Mouse (Mus musculus) right cerebral cortex, adult 18-20 months (tissue): ENCODE results near the gene Shoc2.
"Not testable (repeated sequence)": the region's sequence is repeated elsewhere in the genome, so short reads cannot be mapped to it uniquely, and the experiment has no call there.

ENCODE experiments used
- DNase-seq: peaks from one replicate; pipeline ENCODE4 v3.0.0; 2022; ENCODE audit warnings: mixed read lengths

The Shoc2 gene

DNA sequence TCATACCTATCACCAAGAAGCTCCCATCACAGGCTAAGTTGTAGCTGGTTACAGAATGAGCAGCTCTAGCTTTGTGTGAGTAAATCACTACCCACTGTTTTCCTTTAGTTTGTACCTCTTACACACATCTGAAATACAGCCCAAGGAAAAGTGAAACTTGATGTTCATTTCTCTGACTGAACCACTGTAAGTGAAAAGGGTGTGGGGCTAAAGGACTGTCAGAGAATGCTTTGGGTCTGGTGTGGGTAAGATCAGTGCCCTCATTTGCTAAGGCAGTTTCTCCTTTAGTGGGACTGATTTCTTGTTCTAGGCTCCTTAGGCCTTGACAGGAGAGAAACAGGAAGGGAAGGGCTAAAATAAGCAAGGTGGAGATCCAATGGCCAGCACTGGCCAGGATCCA lies 10.1 kb upstream of the Shoc2 start:
- no peak for DNase-seq

DNA sequence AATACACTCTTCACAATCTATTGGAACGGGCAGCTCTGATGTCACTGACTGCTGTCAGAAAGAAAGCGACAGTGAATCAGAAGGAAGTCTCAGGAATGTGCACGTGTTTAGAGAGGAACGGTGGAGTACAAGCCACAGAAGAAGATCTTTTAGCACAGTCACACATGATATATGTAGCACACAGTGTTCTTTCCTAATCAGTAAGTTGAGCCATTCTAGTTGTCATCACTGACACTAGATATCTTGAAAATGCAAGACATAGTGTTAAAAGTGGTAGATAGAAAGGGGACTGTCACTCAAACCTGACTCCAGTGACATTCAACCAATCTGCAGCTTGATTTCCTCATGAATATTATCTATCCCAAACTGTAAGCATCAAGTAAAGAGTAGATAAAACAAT lies 4.6 kb upstream of the Shoc2 start:
- DNase-seq = no peak

DNA sequence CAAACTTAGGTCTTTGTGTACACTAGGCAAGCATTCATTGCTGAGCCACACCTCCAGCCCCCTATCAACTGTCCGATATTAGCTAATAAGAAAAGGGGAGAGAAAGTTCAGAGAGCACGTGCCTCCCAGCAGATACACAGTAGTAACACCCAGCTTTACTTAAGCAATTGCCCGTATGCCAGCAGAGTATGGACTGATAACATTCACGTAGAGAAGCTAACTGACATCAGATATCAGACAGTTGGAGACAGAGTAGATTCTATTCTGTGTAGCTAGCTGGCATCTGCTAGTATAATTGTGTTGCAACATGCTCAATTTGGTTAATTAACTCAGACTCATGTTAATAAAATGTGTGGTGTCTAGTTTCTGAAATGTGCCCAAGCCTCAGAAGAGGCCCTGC lies 3.0 kb upstream of the Shoc2 start:
- DNase-seq = no peak

DNA sequence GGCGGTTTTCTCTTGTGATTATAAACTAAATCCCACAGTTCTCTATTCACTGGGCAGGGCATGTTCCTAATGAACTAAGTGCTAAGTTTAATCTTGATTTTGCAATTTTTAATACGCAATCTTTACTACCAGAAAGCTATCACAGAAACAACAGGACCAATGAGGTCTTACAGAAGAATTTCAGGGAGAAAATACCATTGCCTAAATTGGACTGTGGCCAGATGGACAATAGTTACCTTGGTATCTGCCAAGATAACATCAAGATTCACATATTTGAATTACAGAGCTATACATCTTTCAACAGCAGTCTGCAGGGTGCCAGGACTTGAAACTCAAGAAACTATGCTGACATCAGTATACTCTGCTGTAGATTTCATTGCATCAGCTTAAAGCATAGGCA lies 1.8 kb upstream of the Shoc2 start:
- no peak for DNase-seq

DNA sequence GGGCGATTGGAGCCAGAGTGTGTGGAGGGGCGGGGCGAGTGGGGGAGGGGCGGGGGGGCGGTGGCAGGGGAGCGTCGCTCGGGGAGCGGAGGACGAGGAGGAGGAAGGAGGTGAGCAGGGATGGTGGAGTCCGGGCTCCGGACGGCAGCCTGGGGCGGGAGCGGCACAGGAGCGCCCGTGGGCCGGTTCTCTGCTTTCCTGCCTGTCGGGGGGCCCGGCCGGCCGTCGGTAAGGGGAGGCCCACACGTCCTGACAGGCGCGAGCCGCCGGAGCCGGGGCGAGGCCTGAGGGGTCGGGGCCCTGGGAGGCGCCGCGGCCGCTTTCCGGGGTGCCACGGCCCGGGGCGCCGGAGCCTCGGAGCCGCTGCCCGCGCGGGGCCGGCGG lies 672 bp downstream of the Shoc2 start:
- no peak for DNase-seq

DNA sequence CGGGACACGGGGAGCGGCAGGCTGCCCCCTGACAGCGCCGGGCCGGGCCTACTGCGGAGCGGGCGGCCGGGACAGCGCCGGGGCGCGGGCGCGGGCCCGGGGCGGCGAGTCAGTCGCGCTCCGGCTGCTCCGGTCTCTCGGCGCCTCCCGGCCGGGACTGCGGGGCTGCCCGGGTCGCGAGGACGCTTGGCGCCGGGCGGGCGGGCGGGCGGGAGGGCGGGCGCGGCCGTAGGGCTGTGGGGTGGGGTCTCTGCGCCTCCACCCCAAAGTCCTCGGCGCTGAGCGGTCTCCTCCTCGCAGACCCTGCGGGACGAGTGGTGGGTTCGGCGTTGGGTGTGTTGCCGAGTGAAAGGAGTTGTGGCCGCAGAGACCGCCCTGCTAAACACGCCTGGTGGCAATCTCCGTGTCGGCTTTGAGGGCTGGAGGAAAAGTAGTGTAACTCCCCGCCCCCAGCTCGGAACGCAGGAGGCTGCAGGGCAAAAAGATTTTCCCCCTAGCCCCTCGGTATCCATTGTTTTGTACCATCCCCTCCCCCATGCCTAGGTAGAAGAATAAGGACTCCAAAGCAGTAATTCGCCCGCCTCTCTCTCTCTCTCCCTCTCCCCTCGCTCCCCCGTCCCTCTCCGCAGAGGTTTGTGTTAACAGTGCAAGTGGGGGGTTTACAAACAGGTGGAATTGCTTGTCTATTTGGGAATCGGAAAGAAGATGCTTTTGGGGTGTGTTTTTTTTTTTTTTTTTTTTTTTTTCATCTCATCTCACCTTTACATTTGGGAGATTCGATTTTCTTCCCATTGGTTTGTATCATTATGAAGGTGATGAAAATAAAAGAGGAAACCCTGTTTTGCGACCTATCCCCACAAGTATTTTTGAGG lies 1.3 kb downstream of the Shoc2 start:
- peak; percentile 31 for DNase-seq

DNA sequence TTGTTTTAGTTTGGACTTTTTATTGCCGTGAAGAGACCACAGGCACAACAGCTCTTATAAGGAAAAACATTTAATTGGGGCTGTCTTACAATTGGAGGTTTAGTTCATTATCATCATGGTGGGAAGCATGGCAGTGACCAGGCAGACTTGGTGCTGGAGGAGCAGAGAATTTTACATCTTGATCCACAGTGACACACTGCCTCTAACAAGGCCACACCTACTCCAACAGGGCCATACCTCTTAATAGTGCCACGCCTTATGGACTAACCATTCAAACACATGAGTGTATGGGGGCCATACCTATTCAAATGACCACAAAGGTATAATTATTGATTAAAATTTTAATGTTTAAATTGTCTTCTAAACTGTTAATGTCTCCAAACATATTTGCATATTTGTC lies 13.4 kb downstream of the Shoc2 start:
- DNase-seq = no peak

DNA sequence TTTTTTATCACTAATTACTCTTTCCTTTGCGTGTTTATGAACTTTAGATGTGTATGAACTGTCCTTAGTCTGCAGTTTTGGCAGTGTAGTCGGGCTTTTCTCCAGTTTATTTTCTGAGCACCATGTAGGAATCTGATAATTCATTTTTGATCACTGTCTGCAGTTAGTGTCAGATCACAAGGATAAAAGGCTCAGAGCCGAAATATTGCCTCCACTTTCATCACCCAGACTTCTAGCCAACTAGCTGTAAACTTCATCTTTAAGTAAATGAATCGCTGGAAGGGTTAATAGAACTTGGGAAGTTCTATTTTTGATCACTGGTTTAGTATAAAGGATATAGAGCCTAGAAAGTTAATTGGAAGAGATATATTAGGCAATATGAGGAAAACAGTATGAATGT lies 18.4 kb downstream of the Shoc2 start:
- DNase-seq = no peak

DNA sequence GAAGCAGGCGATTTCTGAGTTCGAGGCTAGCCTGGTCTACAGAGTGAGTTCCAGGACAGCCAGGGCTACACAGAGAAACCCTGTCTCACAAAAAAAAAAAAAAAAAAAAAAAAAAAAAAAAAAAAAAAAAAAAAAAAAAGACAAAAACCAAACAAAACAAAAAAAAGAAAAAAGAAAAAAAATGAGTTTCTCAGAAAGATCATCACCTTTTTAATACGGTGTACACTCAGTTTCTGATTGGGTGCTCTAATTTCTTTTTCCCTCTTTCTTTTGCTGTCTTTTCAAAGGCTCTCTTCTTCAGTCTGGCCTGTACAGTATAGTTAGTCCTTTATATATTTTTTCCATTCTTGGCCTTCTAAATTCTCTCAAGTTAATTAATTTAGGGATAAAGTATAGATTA lies 20.2 kb downstream of the Shoc2 start:
- not testable (repeated sequence) for DNase-seq

DNA sequence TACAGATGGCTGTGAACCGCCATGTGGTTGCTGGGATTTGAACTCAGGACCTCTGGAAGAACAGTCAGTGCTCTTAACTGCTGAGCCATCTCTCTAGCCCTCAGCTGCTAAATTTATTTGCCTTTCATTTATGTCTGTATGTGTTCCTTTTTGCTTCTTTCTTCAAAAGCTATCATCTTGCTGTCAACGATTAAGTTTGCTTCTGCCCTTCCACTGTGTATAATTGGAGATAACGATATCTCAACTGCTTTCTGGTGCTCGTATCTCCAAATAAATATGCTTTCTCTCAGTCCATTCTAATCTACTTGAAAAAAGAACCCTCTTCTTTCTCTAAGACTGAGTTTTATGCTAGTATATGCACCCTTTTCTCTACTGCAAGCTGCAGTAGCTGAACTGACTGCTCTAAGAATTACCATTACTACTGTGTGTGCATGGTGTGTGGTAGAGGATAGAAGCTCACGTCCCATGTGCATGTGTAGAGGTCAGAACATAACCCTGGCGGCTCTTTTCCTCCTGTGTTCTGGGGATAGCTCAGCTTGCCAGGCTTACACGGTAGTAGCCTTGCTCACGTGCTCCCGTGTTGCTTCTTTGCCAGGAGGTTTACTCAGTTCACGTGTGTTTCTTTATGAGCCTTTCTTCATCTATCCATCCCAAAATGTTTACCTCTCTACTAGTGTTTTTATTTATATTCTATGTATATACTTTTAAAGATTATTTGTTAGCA lies 21.0 kb downstream of the Shoc2 start:
- no peak for DNase-seq

DNA sequence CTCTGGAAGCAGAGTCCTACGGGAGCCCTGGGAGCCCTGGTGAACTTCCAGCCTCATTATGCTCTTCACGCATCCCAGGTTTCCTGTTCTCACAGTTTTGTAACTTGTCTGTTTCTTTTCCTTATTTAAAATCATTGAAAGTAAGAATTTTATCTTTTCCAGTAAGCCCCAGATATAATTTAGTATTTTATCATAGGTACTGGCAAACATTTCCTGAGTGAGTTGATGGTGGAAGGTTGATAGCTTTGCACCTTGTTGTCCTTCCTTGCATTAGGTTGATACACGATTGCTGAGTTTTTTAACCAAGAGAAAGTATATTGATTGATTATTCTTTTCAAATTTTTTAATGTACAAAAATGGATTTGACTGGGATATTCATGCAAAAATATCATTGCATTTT lies 25.1 kb downstream of the Shoc2 start:
- no peak for DNase-seq

DNA sequence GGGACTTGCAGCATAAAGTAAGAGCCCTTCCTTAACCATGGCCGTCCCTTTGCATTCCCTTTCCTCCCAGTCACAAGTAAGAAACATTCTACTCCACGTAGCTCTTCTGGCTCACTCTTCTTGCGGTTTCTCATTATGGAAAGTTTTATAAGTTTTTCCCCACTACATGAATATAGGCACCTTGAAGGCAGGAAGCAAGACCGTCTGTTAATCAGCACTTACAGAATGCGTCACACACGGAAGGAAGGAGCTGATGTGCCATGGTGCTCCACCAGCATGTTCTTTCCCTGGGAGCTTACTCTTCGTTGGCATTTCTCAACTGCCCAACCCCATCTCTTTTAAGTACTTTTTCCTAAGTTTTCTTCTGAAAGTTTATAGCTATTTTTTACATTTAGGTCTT lies 27.8 kb downstream of the Shoc2 start:
- DNase-seq = no peak

DNA sequence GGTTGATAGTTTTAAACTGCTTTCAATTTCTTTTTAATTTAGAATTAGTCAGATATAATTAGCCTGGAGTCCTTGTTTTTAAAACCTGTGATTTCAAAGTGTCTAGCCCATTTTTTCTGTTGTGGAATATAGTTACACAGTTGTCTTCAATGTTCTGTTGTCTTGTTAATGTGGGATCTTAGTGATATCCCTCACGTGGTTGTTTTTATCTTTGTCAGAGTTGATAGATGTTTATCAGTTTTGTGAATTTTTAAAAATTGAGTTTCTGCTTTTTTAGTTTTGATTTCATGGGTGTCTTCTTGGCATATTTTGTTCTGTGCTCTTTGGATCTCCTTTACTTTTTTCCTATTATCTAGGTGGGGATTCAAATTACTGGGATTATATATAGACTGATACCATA lies 29.6 kb downstream of the Shoc2 start:
- DNase-seq = no peak

DNA sequence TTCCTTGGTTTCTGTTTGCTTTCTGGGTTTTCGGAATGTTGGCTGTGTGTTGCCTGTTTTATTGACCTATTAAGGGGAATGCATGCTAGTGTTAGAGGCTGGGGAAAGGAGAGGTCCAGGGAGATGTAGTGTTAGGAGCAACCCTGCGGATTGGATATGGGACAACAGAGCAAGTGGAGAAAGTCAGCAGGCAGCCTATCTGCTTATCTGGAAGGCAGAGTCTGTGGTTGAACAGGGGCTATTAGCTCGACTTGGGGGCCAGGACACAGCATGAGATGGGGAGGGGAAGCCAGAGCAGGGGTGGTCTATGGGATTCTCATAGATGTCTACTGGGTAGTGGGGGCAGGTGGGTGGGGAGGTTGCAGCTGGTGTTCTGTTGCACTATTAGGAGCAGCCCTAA lies 37.9 kb downstream of the Shoc2 start:
- no peak for DNase-seq

DNA sequence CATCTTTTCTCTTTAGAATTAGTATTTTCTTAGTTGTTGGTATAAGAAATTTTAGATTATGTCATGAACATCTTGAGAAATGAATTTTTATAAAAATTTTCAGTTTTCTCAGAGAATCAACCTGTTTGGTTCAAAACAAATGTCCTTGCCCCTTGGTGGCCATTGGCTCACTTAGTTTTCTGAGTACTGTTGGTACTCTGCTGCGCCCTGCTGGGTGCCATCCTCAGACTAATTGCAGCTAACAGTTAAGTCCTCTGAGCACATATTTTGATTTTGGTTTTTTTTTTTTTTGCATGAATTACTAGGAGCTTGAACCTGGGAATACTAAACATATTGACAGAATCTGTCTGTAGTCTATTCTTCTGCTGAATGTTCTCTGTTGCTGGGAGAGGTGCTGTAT lies 39.2 kb downstream of the Shoc2 start:
- no peak for DNase-seq

DNA sequence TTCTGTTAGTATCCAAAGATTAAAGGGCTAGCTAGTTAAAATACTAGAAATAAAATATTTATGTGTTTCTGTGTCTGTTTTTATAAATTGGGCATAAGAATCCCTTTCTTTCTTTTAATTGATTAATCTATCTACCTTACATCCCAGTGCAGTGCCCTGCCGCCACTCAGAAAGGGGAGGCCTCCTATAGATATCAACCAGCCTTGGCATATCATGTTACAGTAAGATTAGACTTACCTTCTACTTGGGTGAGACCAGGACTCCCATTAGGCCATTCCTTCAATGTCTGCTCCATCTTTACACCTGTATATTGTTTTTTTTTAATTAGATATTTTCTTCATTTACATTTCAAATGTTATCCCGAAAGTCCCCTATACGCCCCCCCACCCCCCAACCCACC lies 40.5 kb downstream of the Shoc2 start:
- DNase-seq = no peak

DNA sequence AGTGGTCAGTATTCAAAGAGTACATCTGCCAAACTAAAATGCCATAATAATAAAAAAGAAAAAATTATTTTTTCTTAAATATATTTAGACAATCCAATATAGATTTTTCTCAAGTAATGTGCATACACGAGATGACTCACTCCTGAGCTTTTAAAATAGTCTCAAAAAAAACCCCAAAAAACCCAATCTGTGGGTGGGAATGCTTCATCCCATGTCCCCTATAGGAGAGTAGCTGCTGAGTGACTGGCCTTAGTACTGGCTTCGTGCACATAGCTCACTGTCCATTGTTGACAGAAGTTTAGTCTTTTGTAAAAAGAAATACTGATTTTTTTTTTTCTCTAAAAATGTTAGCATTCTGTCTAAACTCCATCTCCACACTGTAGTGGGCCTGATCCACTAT lies 46.4 kb downstream of the Shoc2 start:
- no peak for DNase-seq

DNA sequence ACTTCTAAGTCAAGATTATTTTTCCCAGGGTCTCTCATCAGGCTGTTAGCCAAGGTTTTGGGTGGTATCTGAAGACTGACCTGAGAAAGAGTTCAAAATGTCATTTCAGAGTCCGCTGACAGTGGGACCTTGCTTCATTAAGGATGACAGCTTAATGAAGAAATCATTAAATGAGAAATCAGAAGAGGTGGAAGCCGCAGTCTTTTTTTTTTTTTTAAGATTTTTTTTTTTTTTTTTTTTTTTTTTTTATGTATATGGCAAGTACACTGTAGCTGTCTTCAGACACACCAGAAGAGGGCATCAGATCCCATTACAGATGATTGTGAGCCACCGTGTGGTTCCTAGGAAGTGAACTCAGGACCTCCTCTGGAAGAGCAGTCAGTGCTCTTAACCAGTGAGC lies 49.8 kb downstream of the Shoc2 start:
- no peak for DNase-seq

DNA sequence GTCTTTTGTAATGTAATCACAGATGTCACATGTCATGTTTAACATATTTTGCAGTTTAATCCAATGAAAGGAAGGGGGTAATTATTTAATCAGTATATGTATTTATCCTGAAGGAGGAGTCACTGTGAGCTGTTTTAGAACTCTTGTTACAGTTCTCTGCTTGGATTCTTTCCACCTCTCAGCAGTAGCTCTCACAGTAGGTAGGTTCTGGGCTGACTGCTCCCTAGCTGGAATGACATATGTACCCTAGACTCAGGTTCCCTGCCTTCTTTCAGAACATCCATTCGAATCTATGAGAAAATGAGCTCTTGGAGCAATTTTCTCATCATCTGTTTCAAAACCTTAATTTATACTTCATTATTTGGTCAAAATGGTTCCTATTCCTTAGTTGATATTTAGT lies 50.2 kb downstream of the Shoc2 start:
- no peak for DNase-seq

DNA sequence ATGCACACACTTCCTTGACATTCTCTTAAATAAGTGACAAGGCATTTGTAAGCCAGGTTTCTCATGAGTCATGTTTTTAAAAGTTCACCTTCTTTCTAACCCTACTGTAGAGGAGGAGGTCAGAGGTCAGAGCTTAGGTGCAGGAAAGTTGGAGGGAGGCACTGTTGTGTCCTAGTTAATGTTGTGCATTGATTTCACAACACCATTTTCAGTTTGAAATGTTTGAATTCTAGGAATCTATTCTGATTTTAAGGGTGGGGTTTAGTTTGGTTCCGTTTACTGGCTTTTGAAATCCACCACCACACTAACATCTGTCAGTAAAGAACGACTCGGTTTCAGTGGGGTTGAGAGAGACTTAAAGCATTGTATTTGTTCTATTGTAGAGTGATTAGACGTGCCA lies 66.9 kb downstream of the Shoc2 start:
- no peak for DNase-seq

DNA sequence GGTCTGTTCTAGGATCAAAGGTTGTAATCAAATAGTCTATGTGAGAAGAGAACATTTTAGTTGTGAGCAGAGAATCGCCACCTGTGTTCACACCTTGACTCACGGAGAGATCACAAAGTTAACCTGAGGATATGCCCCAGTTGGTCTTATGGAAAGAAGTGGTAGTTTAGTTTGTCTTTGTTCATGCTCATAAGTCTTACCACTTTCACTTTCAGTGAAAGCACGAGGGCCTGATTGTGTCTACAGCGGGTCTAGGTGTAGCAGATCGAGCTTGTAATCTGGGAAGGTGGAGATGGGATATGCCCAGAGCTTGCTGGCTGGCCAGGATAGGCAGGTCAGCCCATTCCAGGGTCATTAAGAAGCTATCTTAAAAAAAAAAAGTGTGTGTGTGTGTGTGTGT lies 70.9 kb downstream of the Shoc2 start:
- DNase-seq = no peak

DNA sequence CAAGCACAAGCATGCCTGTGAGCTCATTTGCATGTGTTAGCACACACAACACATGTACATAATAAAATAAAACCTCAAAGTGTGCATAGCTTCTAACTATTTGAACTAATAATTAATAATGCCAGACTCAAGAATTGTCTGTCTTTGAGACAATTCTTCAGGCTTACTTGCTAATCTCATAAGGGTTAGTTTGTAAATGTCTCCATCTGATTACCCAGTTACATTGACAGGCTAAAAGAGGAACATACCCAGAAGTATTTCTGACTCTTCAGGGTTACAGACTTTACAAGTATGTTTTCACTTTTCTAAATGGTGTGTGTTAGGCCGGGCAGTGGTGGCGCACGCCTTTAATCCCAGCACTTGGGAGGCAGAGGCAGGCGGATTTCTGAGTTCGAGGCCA lies 71.4 kb downstream of the Shoc2 start:
- DNase-seq = no peak

DNA sequence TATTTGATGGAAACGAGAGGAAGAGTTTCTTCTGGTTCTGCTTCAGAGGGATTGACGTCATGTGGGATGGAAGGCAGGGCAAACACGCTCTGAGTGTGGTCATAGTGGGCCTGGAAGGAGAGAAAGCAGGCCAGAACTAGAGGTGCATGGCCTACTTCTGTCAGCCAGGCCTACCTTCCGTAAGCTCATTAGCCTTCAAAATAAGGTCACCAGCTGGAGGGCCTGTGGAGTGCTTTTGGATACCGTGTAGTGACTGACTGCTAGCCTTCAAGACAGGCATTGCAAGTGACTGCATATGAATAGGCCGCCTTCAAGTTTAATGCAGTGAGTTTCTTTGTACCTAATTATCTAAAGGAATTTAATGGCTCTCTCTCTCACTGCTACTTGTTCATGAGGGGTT lies 91.0 kb downstream of the Shoc2 start:
- no peak for DNase-seq

DNA sequence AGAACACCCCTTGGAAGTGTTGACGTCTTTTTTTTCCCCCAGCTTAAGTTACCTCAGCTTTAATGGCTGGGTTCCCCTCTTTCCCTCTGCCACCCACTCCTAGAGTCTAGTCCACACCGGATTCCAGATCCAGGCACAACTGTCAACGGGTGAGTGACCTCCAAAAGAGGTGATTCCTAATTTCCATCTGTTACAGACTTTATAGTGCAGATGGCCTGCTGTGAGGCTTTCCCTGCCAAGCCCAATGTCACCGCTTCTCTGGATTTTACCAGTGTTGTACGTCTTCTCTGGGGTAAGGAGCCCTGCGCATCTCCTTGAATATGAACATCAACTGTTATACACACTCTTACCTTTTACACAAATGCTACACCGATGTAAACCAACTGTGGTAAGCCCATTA lies 95.3 kb downstream of the Shoc2 start:
- no peak for DNase-seq
